ENCODE assay signal across 12 mouse cellular contexts in the genomic region with DNA sequence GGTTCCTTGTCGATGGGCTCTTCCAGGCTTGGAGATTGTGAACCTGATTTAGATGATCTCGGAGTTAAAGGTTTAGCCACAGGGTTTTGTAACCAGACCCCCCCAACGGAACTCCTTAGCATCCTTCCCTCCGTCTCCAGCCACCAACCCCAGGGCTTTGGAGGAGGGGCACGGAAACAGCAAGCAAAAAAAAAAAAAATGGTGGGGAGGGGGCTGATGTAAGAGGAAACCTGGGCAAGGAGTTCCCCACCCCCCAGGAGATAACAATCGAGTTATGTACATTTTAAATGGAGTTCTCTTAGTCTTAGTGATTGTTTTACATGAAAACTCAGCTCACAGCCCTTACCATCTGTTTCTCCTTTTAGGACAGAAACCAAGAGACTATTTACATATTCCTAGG.
DNase-seq lines count a peak whose midpoint lies in the region; ATAC-seq and TF ChIP-seq lines count a peak whose summit lies in the region.
"Had no signal": no experiment of that assay in that cellular context is flagged by ENCODE, and none has a peak within 500 bp of the region (broad histone marks: within the 10 kb centered on the region; RNA-seq: fewer than 3 reads in every experiment).

No protein-coding gene starts in this region.

- no peaks in the 10 kb centered on the region for H3K9me3 ChIP-seq in hindbrain, embryonic 13.5 days
- no peaks in the 10 kb centered on the region for H3K9me3 ChIP-seq in hindbrain, postnatal 0 days (ENCODE audit: low read length)
- H3K9me3 ChIP-seq in midbrain, embryonic 13.5 days: no peaks in the 10 kb centered on the region
- no peaks in the 10 kb centered on the region for H3K9me3 ChIP-seq in midbrain, embryonic 16.5 days (replicated peaks; ENCODE audit: control insufficient read depth, low read length, poor library complexity, severe bottlenecking)
- no peaks in the 10 kb centered on the region for H3K9me3 ChIP-seq in limb, embryonic 14.5 days (ENCODE audit: control insufficient read depth, low read length)

- no peaks in the 10 kb centered on the region for H3K27me3 ChIP-seq in hindbrain, embryonic 13.5 days
- no peaks in the 10 kb centered on the region for H3K27me3 ChIP-seq in hindbrain, postnatal 0 days (ENCODE audit: insufficient read depth, low read length)
- 0 out of 2 replicates have a peak, but pooled peaks cover 3% of the 10 kb centered on the region for H3K27me3 ChIP-seq in midbrain, embryonic 13.5 days
- no peaks in the 10 kb centered on the region for H3K27me3 ChIP-seq in midbrain, embryonic 16.5 days (ENCODE audit: control insufficient read depth, insufficient read depth, low read depth, low read length)
- H3K27me3 ChIP-seq in limb, embryonic 14.5 days (ENCODE audit: control insufficient read depth, insufficient read depth, low read length): no peaks in the 10 kb centered on the region

- H3K27ac ChIP-seq in hindbrain, embryonic 13.5 days: no peak overlapping the region
- no peak overlapping the region for H3K27ac ChIP-seq in hindbrain, postnatal 0 days
- H3K27ac ChIP-seq in midbrain, embryonic 13.5 days: no peak overlapping the region
- no peak overlapping the region for H3K27ac ChIP-seq in midbrain, embryonic 16.5 days (ENCODE audit: low read length)
- H3K27ac ChIP-seq in limb, embryonic 14.5 days (replicated peaks; ENCODE audit: low read depth, low read length): no peak overlapping the region

- no peak for TF ChIP-seq POLR2A in limb, embryonic 14.5 days (IDR thresholded peaks at IDR 0.05; ENCODE audit: borderline replicate concordance, extremely low read depth, insufficient read depth, insufficient read length)

- H3K36me3 ChIP-seq in hindbrain, embryonic 13.5 days: no peaks in the 10 kb centered on the region
- no peaks in the 10 kb centered on the region for H3K36me3 ChIP-seq in hindbrain, postnatal 0 days (ENCODE audit: insufficient read depth, low read length)
- H3K36me3 ChIP-seq in midbrain, embryonic 13.5 days: no peaks in the 10 kb centered on the region
- H3K36me3 ChIP-seq in midbrain, embryonic 16.5 days (ENCODE audit: control insufficient read depth, insufficient read depth, low read length): no peaks in the 10 kb centered on the region
- H3K36me3 ChIP-seq in limb, embryonic 14.5 days (ENCODE audit: control insufficient read depth, insufficient read depth, low read length): no peaks in the 10 kb centered on the region

- no peak for ATAC-seq in hindbrain, embryonic 13.5 days (ENCODE audit: low FRiP score)
- no peak for ATAC-seq in hindbrain, postnatal 0 days
- no peak for ATAC-seq in midbrain, embryonic 13.5 days
- ATAC-seq in midbrain, embryonic 16.5 days: no peak
- no peak for ATAC-seq in limb, embryonic 14.5 days (ENCODE audit: low FRiP score, low read depth)

- TF ChIP-seq CTCF in hindbrain, postnatal 0 days (IDR thresholded peaks at IDR 0.05; ENCODE audit: low read depth): no peak

- DNase-seq in embryo, embryonic 11 days: peak; percentile 34
- DNase-seq in embryo, embryonic 10 days (ENCODE audit: low spot score): no peak
- DNase-seq in hindbrain, postnatal 0 days (ENCODE audit: low spot score): no peak
- DNase-seq in limb, embryonic 14.5 days (ENCODE audit: low spot score): no peak
- DNase-seq in right cerebral cortex, adult 18-20 months: no peak
- DNase-seq: adrenal gland, adult 8-10 months; cerebellum, adult 9-11 months; kidney, adult 8-10 months; layer of hippocampus, adult 9-11 months had no signal

- WGBS in hindbrain, embryonic 13.5 days: 42% methylated on average over 6 of the region's 6 CpGs
- WGBS in hindbrain, postnatal 0 days: 43% methylated on average over 6 of the region's 6 CpGs
- WGBS in midbrain, embryonic 13.5 days: 36% methylated on average over 6 of the region's 6 CpGs
- WGBS in midbrain, embryonic 16.5 days: 32% methylated on average over 6 of the region's 6 CpGs
- 12% methylated on average over 6 of the region's 6 CpGs for WGBS in limb, embryonic 14.5 days

- peak overlapping the region; percentile 30; the same call in 1 of the 2 replicates for H3K4me2 ChIP-seq in hindbrain, embryonic 13.5 days
- no peak overlapping the region for H3K4me2 ChIP-seq in hindbrain, postnatal 0 days (ENCODE audit: low read depth, low read length)
- 0 out of 2 replicates have a peak overlapping the region, but pooled peaks have one; percentile 16 for H3K4me2 ChIP-seq in midbrain, embryonic 13.5 days (replicated peaks)
- no peak overlapping the region for H3K4me2 ChIP-seq in midbrain, embryonic 16.5 days (ENCODE audit: low read length)
- H3K4me2 ChIP-seq in limb, embryonic 14.5 days (replicated peaks; ENCODE audit: low read depth, low read length, severe bottlenecking): peak overlapping the region; percentile 3; the same call in 1 of the 2 replicates

- H3K4me1 ChIP-seq in hindbrain, embryonic 13.5 days (replicated peaks): peaks cover 7% of the 10 kb centered on the region
- H3K4me1 ChIP-seq in hindbrain, postnatal 0 days (ENCODE audit: insufficient read depth, low read length): no peaks in the 10 kb centered on the region
- peaks cover 6% of the 10 kb centered on the region for H3K4me1 ChIP-seq in midbrain, embryonic 13.5 days (replicated peaks)
- 0 out of 2 replicates have a peak, but pooled peaks cover 2% of the 10 kb centered on the region for H3K4me1 ChIP-seq in midbrain, embryonic 16.5 days (ENCODE audit: control insufficient read depth, insufficient read depth, low read length)
- peaks cover 8% of the 10 kb centered on the region; the same call in 1 of the 2 replicates for H3K4me1 ChIP-seq in limb, embryonic 14.5 days (ENCODE audit: control insufficient read depth, insufficient read depth, low read length)

- no peak overlapping the region for H3K9ac ChIP-seq in hindbrain, embryonic 13.5 days
- H3K9ac ChIP-seq in hindbrain, postnatal 0 days (replicated peaks; ENCODE audit: low read length): no peak overlapping the region
- H3K9ac ChIP-seq in midbrain, embryonic 13.5 days (replicated peaks): no peak overlapping the region
- H3K9ac ChIP-seq in midbrain, embryonic 16.5 days (ENCODE audit: low read depth, low read length): no peak overlapping the region
- no peak overlapping the region for H3K9ac ChIP-seq in limb, embryonic 14.5 days (ENCODE audit: low read depth, low read length, severe bottlenecking)

- H3K4me3 ChIP-seq in hindbrain, embryonic 13.5 days: no peak overlapping the region
- H3K4me3 ChIP-seq in hindbrain, postnatal 0 days (ENCODE audit: low read length): no peak overlapping the region
- no peak overlapping the region for H3K4me3 ChIP-seq in midbrain, embryonic 13.5 days (replicated peaks)
- no peak overlapping the region for H3K4me3 ChIP-seq in midbrain, embryonic 16.5 days (ENCODE audit: low read depth, low read length)
- no peak overlapping the region for H3K4me3 ChIP-seq in limb, embryonic 14.5 days (replicated peaks; ENCODE audit: low read length)

Comparison
In these comparisons a context has a peak if more than half of its experiments do, and no peak if none do; other contexts are left out.
1. H3K4me2 ChIP-seq: peak in hindbrain, embryonic 13.5 days (single experiment), midbrain, embryonic 13.5 days (single experiment) and limb, embryonic 14.5 days (single experiment); none in hindbrain, postnatal 0 days (single experiment) and midbrain, embryonic 16.5 days (single experiment).